Mouse (Mus musculus): ENCODE measurements around the gene Cdc42se2.

DNA sequence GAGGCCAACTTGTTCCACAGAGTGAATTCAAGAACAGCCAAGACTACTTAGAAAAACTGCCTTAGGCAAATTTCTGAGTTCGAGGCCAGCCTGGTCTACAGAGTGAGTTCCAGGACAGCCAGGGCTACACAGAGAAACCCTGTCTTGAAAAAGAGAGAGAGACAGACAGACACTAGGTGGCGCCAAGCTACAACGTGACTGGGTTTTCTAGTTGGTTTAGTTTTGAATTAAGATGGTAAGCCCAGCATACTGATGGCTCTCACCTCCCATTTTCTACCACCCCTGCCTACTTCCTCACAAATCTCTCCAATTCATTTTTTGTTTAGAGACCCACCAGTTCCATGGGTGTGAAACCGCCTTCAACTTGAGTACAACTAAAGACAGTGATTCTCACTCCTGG, 84.2 kb downstream of the Cdc42se2 start:
- TF ChIP-seq ZC3H11A (IDR thresholded peaks at IDR 0.05; ENCODE audit: borderline replicate concordance, low read depth, low read length): peak; percentile 83; the same call in 1 of the 2 replicates
- TF ChIP-seq ZNF384 (IDR thresholded peaks at IDR 0.05; ENCODE audit: low read depth, low read length): no peak
- TF ChIP-seq HCFC1 (IDR thresholded peaks at IDR 0.05; ENCODE audit: borderline replicate concordance, insufficient read depth, low read length): no peak
- TF ChIP-seq MAFK (IDR thresholded peaks at IDR 0.05; ENCODE audit: insufficient read depth, low read depth, low read length): no peak

All from ES-E14 (cell line).